Mouse (Mus musculus) right cerebral cortex, postnatal 14 days (tissue): ENCODE measurements around the gene Gm4985.
"Not testable (repeated sequence)": the region's sequence is repeated elsewhere in the genome, so short reads cannot be mapped to it uniquely, and the experiment has no call there.

ENCODE experiments used
- DNase-seq: peaks from one replicate; pipeline ENCODE4 v3.0.0; 2022

Gm4985 gene

DNA sequence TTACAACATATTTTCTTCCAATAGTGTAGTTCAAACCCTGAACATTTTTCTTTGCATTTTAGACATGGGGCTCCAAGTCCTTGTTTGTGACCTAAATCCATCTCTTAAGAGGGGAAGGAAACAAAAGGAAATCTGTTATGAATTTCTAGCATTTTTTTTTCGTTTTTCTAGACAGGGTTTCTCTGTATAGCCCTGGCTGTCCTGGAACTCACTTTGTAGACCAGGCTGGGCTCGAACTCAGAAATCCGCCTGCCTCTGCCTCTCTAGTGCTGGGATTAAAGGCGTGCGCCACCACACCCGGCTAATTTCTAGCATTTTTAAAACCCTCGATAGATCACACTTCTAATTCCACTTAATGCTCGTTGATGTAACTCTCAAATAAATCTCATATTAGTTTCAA is at the start of gene Gm4985:
Gene Gm4985, minus strand, starts transcription at position 101 of the 400 bp plus-strand sequence.
- not testable (repeated sequence) for DNase-seq

DNA sequence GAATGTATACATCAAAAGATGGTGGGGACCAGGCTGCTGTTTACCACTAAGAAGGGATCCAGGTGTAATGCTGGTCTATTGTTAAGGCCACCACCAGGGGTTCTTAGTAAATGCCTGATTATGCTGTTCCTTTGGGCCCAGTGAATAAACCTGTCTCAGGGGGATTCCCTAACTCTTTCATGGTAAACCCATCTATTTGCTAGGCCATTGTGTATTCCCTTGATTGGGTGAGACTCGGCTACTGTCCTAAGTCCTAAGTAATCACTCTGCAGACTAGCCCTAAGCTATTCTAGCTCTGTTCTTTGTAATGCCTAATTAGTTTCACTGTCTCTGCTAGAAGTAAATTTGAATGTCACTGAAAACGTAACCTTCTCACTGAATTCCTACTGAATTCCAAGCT is 4.6 kb downstream of the Gm4985 start:
- DNase-seq: no peak
